Mouse (Mus musculus) limb, embryonic 11.5 days (tissue): ENCODE data around the gene Cacng4. TPM values are rescaled to one million over a fixed set of nuclear protein-coding genes. Genes with fewer than 3 reads are reported as not detected.

Experiments used
- ATAC-seq: fragments of 200-750 bp; cut with Nextera tagmentation; 2 replicates; pipeline ENCODE4 v1.8.0; 2017; ENCODE audit warnings: low read depth; ENCODE audit not compliant: insufficient number of reproducible peaks, low FRiP score, low TSS enrichment
- DNase-seq: peaks from one replicate; pipeline ENCODE4 v3.0.0-alpha.2; 2015; ENCODE audit warnings: low spot score
- H3K27ac ChIP-seq: fragments of 300-500 bp; sonication (generic); replicated peaks from 2 replicates; pipeline ENCODE4 v1.5.1; 2014; ENCODE audit warnings: low read depth, mild to moderate bottlenecking, low read length
- H3K27me3 ChIP-seq: fragments of 300-500 bp; sonication (generic); 2 replicates; pipeline ENCODE4 v1.6.1; 2014; ENCODE audit warnings: mild to moderate bottlenecking, low read length, mixed read lengths; ENCODE audit not compliant: control insufficient read depth, insufficient read depth
- H3K36me3 ChIP-seq: fragments of 300-500 bp; sonication (generic); 2 replicates; pipeline ENCODE4 v1.6.1; 2014; ENCODE audit warnings: mild to moderate bottlenecking, low read length, moderate library complexity, mixed read lengths; ENCODE audit not compliant: control insufficient read depth, insufficient read depth
- H3K4me1 ChIP-seq: fragments of 300-500 bp; sonication (generic); 2 replicates; pipeline ENCODE4 v1.6.1; 2014; ENCODE audit warnings: low read length, mixed read lengths; ENCODE audit not compliant: control insufficient read depth, insufficient read depth
- H3K4me2 ChIP-seq: fragments of 300-500 bp; sonication (generic); 2 replicates; pipeline ENCODE4 v1.6.1; 2014; ENCODE audit warnings: low read depth, mild to moderate bottlenecking, moderate library complexity; ENCODE audit not compliant: severe bottlenecking
- H3K4me3 ChIP-seq: fragments of 300-500 bp; sonication (generic); 2 replicates; pipeline ENCODE4 v1.5.1; 2014; ENCODE audit warnings: low read depth, low read length
- H3K9ac ChIP-seq: fragments of 300-500 bp; sonication (generic); 2 replicates; pipeline ENCODE4 v1.6.1; 2014; ENCODE audit warnings: mild to moderate bottlenecking, low read length
- H3K9me3 ChIP-seq: fragments of 300-500 bp; sonication (generic); 2 replicates; pipeline ENCODE4 v1.6.1; 2016; ENCODE audit warnings: low read length; ENCODE audit not compliant: control insufficient read depth
- WGBS: fragments of 180-500 bp; shearing (Covaris S2); extraction: QIAGEN DNeasy Blood & Tissue Kit; methylation state at CpG from one replicate; pipeline ENCODE4 v1.1.7; 2014; 5-methylcytosine and 5-hydroxymethylcytosine counted together
- polyA plus RNA-seq: library from polyadenylated mRNA; unstranded; fragments of >200 nt; fragmentation: Nextera tagmentation; extraction: Ambion mirVana; gene quantifications from 2 replicates; pipeline ENCODE4 v1.2.1, GENCODE M21; 2014

Cacng4 gene
- polyA plus RNA-seq, result 2.7 and 4.0 TPM in 2 replicates

GRCm38 (mm10) chr11:107794547-107795269 is at the start of gene Cacng4:
Gene Cacng4, minus strand, starts transcription at chr11:107794557.
- H3K9ac ChIP-seq, result peak within 1 kb of the TSS; percentile 60
- ATAC-seq, result peak; percentile 27; the same call in 1 of the 2 replicates

GRCm38 (mm10) chr11:107833351-107834040 is 39.1 kb upstream of the Cacng4 start:
- H3K27me3 ChIP-seq, result no peaks in the 10 kb centered on the region
- DNase-seq (no peak), ATAC-seq (no peak)
- H3K4me2 ChIP-seq, result no peak overlapping the region
- 68% methylated on average over 7 of the region's 7 CpGs for WGBS
- no peaks in the 10 kb centered on the region for H3K36me3 ChIP-seq
- no peak overlapping the region for H3K27ac ChIP-seq
- no peaks in the 10 kb centered on the region for H3K4me1 ChIP-seq
- no peak overlapping the region for H3K9ac ChIP-seq
- no peak overlapping the region for H3K4me3 ChIP-seq
- H3K9me3 ChIP-seq, result no peaks in the 10 kb centered on the region

More at GRCm38 (mm10) chr11:107794547-107795269, at the start of gene Cacng4:
- peak; percentile 56 for DNase-seq
- peaks cover 7% of the 10 kb centered on the region; the same call in 1 of the 2 replicates for H3K4me1 ChIP-seq
- no peaks in the 10 kb centered on the region for H3K9me3 ChIP-seq
- peak within 1 kb of the TSS; percentile 87 for H3K4me2 ChIP-seq
- under 1% methylated on average over 26 of the region's 73 CpGs for WGBS
- peak within 1 kb of the TSS; percentile 63 for H3K4me3 ChIP-seq
- no peaks in the 10 kb centered on the region for H3K36me3 ChIP-seq
- peaks cover 58% of the 10 kb centered on the region for H3K27me3 ChIP-seq
- H3K27ac ChIP-seq, result no peak within 1 kb of the TSS

DNA sequence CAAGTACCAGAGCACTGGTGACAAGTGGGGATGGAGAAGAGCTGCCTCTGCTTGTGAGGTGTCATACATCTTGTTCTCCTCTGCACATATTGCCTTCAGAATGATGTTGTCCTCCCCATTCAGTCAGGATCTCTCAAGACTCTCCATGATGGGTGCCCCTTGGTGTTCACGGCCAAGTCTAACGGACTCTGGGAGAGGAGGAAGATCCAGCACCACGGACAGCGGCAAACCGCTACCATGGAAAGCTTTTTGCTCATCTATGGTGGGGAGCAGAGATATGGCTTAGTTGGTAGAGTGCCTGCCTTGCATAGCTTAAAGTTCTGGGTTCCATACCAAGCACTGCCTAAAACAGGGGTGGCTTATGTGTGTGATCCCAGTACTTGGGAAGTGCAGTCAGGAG is 22.8 kb upstream of the Cacng4 start:
- peak; percentile 83 for DNase-seq
- no peak for ATAC-seq
- Histone ChIP-seq H3K27me3 (peaks cover 17% of the 10 kb centered on the region), H3K27ac (no peak overlapping the region), H3K4me2 (no peak overlapping the region), H3K4me1 (no peaks in the 10 kb centered on the region), H3K36me3 (no peaks in the 10 kb centered on the region), H3K9ac (no peak overlapping the region), H3K4me3 (no peak overlapping the region), H3K9me3 (no peaks in the 10 kb centered on the region)
- WGBS, result 31% methylated on average over 5 of the region's 5 CpGs

GRCm38 (mm10) chr11:107812941-107813648 is 18.7 kb upstream of the Cacng4 start:
- Histone ChIP-seq H3K27ac (no peak overlapping the region), H3K36me3 (no peaks in the 10 kb centered on the region), H3K9ac (no peak overlapping the region), H3K27me3 (peaks cover 22% of the 10 kb centered on the region), H3K9me3 (no peaks in the 10 kb centered on the region), H3K4me2 (no peak overlapping the region), H3K4me1 (no peaks in the 10 kb centered on the region), H3K4me3 (no peak overlapping the region)
- no peak for DNase-seq
- no peak for ATAC-seq
- WGBS, result 26% methylated on average over 21 of the region's 21 CpGs

DNA sequence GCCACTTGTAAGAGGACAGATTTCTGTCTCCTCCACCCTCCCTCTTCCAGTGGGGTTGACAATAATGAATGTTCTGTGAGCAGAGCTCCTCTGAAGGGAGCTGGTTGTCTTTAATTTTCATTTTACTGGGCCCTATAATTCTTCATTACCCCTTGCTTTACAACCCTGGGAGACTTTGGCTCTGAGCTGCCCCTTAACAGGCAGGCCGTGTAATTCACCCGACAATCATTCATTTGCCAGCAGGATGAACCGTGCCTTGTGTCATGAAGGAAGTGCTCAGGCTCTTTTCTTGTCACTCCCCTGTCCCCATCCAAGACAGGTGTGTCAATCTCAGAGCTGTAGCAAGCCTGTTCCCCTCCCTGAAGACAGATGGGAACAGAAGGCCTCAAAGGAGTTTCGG is 18.1 kb upstream of the Cacng4 start:
- no peak overlapping the region for H3K9ac ChIP-seq
- H3K27ac ChIP-seq, result no peak overlapping the region
- no peaks in the 10 kb centered on the region for H3K9me3 ChIP-seq
- DNase-seq, result no peak
- peaks cover 22% of the 10 kb centered on the region for H3K27me3 ChIP-seq
- 26% methylated on average over 4 of the region's 4 CpGs for WGBS
- H3K4me2 ChIP-seq, result no peak overlapping the region
- no peaks in the 10 kb centered on the region for H3K4me1 ChIP-seq
- H3K36me3 ChIP-seq, result no peaks in the 10 kb centered on the region
- H3K4me3 ChIP-seq, result no peak overlapping the region
- ATAC-seq, result no peak

GRCm38 (mm10) chr11:107808508-107808907 is 14.2 kb upstream of the Cacng4 start:
- Histone ChIP-seq H3K4me2 (no peak overlapping the region), H3K9me3 (no peaks in the 10 kb centered on the region), H3K4me3 (no peak overlapping the region), H3K36me3 (no peaks in the 10 kb centered on the region), H3K27me3 (peaks cover 15% of the 10 kb centered on the region), H3K27ac (no peak overlapping the region), H3K9ac (no peak overlapping the region), H3K4me1 (no peaks in the 10 kb centered on the region)
- peak; percentile 61 for DNase-seq
- ATAC-seq, result no peak
- WGBS, result 69% methylated on average over 8 of the region's 8 CpGs

DNA sequence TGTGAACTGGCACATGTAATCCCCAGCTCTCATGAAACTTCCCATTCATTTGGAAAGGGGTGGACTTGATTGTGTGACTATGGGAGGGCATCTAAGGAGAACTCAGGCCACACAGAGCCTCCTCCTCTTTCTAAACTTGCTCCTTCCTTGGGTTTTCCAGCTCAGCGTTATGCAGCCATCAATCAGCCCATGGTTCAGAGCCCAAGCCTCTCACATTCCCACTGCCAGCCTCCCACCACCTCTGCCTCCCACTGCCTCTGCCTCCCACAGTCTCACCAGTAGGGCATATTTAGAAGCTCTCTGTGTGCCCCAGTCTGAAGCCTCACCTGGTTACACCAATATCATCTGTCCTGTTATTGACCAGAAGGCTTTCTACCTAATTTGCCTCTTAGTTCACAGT is 11.7 kb upstream of the Cacng4 start:
- ATAC-seq, result no peak
- Histone ChIP-seq H3K4me2 (no peak overlapping the region), H3K4me1 (no peaks in the 10 kb centered on the region), H3K9ac (no peak overlapping the region), H3K4me3 (no peak overlapping the region), H3K27me3 (no peaks in the 10 kb centered on the region), H3K9me3 (no peaks in the 10 kb centered on the region), H3K36me3 (no peaks in the 10 kb centered on the region), H3K27ac (no peak overlapping the region)
- no peak for DNase-seq
- 73% methylated on average over 1 of the region's 1 CpGs for WGBS

DNA sequence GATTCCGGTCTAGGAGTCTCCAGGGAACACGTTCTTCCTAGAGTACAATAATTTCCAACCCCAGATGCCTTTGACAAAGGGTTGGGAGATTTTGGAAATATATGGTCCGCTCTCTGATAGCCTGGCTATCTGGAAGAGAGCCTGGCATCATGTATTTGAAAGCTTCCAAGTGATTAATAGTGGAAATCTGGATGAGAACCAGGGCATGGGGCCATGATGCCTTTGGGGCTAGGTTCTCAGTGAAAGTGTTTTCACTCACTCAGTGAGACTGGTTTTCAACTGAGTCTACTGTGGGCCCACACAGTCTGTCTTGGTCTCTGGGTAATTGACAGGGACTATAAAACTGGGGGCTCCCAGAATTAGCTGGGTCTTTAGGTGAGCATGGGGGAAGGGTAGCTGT is 7.6 kb upstream of the Cacng4 start:
- H3K4me3 ChIP-seq, result no peak overlapping the region
- no peak overlapping the region for H3K4me2 ChIP-seq
- H3K9ac ChIP-seq, result no peak overlapping the region
- H3K36me3 ChIP-seq, result no peaks in the 10 kb centered on the region
- H3K27me3 ChIP-seq, result peaks cover 23% of the 10 kb centered on the region
- no peak overlapping the region for H3K27ac ChIP-seq
- no peaks in the 10 kb centered on the region for H3K4me1 ChIP-seq
- 78% methylated on average over 3 of the region's 3 CpGs for WGBS
- ATAC-seq (no peak), DNase-seq (no peak)
- no peaks in the 10 kb centered on the region for H3K9me3 ChIP-seq
